Mouse (Mus musculus) liver, embryonic 16.5 days (tissue): ENCODE measurements at regions not wholly inside any gene's neighbourhood (a gene's known extent, or its start where the extent isn't known, plus 50 kb on each side); places are given as distances from the start of the nearest gene placed in this dataset.

Experiments
- ATAC-seq: fragments of 200-750 bp; cut with Nextera tagmentation; 2 replicates; pipeline ENCODE4 v1.8.0; 2017; ENCODE audit warnings: low read depth, mild to moderate bottlenecking, moderate number of reproducible peaks, moderate library complexity
- H3K27ac ChIP-seq: fragments of 300-500 bp; sonication (generic); 2 replicates; pipeline ENCODE4 v1.5.1; 2014; ENCODE audit warnings: mild to moderate bottlenecking, low read length
- H3K27me3 ChIP-seq: fragments of 300-500 bp; sonication (generic); 2 replicates; pipeline ENCODE4 v1.6.1; 2014; ENCODE audit warnings: low read depth, low read length, mixed read lengths; ENCODE audit not compliant: control insufficient read depth, insufficient read depth
- H3K36me3 ChIP-seq: fragments of 300-500 bp; sonication (generic); 2 replicates; pipeline ENCODE4 v1.6.1; 2014; ENCODE audit warnings: mild to moderate bottlenecking; ENCODE audit not compliant: control insufficient read depth, insufficient read depth
- H3K4me1 ChIP-seq: fragments of 300-500 bp; sonication (generic); 2 replicates; pipeline ENCODE4 v1.6.1; 2014; ENCODE audit warnings: low read depth, low read length, mixed read lengths; ENCODE audit not compliant: control insufficient read depth
- H3K4me2 ChIP-seq: fragments of 300-500 bp; sonication (generic); 2 replicates; pipeline ENCODE4 v1.6.1; 2014; ENCODE audit warnings: low read depth, low read length, mixed read lengths
- H3K4me3 ChIP-seq: fragments of 300-500 bp; sonication (generic); 2 replicates; pipeline ENCODE4 v1.5.1; 2014; ENCODE audit warnings: low read depth, mild to moderate bottlenecking, low read length
- H3K9ac ChIP-seq: fragments of 300-500 bp; sonication (generic); 2 replicates; pipeline ENCODE4 v1.6.1; 2014; ENCODE audit warnings: low read depth, low read length
- H3K9me3 ChIP-seq: fragments of 300-500 bp; sonication (generic); replicated peaks from 2 replicates; pipeline ENCODE4 v1.6.1; 2016; ENCODE audit warnings: low read length; ENCODE audit not compliant: control insufficient read depth
- WGBS: fragments of 180-500 bp; shearing (Covaris S2); extraction: QIAGEN DNeasy Blood & Tissue Kit; methylation state at CpG from one replicate; pipeline ENCODE4 v1.1.7; 2014; ENCODE audit not compliant: insufficient replicate concordance; 5-methylcytosine and 5-hydroxymethylcytosine counted together

DNA sequence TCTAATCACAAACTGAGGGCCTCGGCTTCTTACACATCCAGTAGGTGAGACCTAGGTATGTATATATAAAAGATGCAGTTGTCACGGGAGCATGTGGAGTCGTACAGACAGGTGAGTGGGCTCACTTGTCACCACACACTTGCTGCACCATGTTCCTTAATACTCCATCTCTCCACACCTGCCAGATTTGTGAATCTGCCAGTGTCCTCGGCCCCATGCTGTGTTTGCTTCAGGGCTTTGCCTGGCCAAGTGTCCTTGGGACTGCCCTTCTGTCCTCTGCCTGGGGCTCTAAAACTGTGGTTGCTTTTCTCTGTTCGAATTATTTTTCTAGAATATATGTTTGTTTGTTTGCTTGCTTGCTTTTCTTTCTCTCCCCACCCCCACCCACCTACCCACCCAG is 126.0 kb upstream of the Syt13 start:
- Histone ChIP-seq H3K36me3 (no peaks in the 10 kb centered on the region), H3K27ac (no peak overlapping the region), H3K27me3 (no peaks in the 10 kb centered on the region), H3K4me2 (no peak overlapping the region), H3K9ac (no peak overlapping the region), H3K4me3 (no peak overlapping the region), H3K9me3 (no peaks in the 10 kb centered on the region), H3K4me1 (no peaks in the 10 kb centered on the region)
- ATAC-seq, result no peak
- 69% methylated on average over 5 of the region's 5 CpGs for whole genome bisulfite sequencing

GRCm38 (mm10) chr2:92790374-92790773 is 124.5 kb upstream of the Syt13 start:
- no peaks in the 10 kb centered on the region for H3K36me3 ChIP-seq
- WGBS, result 66% methylated on average over 2 of the region's 2 CpGs

GRCm38 (mm10) chr2:92799770-92800169 is 115.1 kb upstream of the Syt13 start:
- no peak overlapping the region for H3K9ac ChIP-seq
- 71% methylated on average over 4 of the region's 4 CpGs for WGBS
- no peak for ATAC-seq

More at GRCm38 (mm10) chr2:92790374-92790773, 124.5 kb upstream of the Syt13 start:
- Histone ChIP-seq H3K4me3 (no peak overlapping the region), H3K4me1 (no peaks in the 10 kb centered on the region), H3K9me3 (no peaks in the 10 kb centered on the region), H3K4me2 (no peak overlapping the region), H3K27me3 (no peaks in the 10 kb centered on the region), H3K9ac (no peak overlapping the region), H3K27ac (no peak overlapping the region)
- no peak for ATAC-seq

DNA sequence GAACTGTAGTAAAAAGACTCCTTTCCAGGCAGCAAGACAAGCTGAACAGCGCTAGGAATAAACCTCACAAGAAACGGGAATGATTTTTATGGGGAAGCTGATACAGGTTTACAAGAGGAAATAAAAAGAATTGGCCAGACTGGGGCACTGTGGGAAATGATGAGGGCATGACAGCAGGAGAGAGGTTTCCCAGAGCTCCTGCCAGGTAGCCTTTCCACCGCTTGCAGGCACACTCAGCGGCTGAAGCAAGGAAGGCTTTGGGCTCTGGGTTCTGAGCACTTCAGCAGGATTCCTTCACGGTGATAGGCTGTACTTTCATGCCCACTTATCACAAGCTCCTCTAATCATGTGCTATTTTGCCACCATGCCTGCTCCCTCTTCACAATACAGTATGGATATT is 114.2 kb upstream of the Syt13 start:
- no peak overlapping the region for H3K9ac ChIP-seq
- WGBS, result 53% methylated on average over 5 of the region's 5 CpGs
- H3K36me3 ChIP-seq, result no peaks in the 10 kb centered on the region
- no peak overlapping the region for H3K4me3 ChIP-seq
- H3K9me3 ChIP-seq, result no peaks in the 10 kb centered on the region
- no peak overlapping the region for H3K27ac ChIP-seq
- H3K27me3 ChIP-seq, result no peaks in the 10 kb centered on the region
- no peak overlapping the region for H3K4me2 ChIP-seq
- no peaks in the 10 kb centered on the region for H3K4me1 ChIP-seq
- ATAC-seq, result no peak

More at GRCm38 (mm10) chr2:92799770-92800169, 115.1 kb upstream of the Syt13 start:
- Histone ChIP-seq H3K36me3 (no peaks in the 10 kb centered on the region), H3K4me2 (no peak overlapping the region), H3K4me3 (no peak overlapping the region), H3K27me3 (no peaks in the 10 kb centered on the region), H3K9me3 (no peaks in the 10 kb centered on the region), H3K27ac (no peak overlapping the region), H3K4me1 (no peaks in the 10 kb centered on the region)

GRCm38 (mm10) chr2:92804916-92805315 is 110.0 kb upstream of the Syt13 start:
- WGBS, result 55% methylated on average over 1 of the region's 1 CpGs
- H3K4me1 ChIP-seq, result no peaks in the 10 kb centered on the region
- no peak overlapping the region for H3K27ac ChIP-seq
- H3K4me2 ChIP-seq, result no peak overlapping the region
- no peak overlapping the region for H3K9ac ChIP-seq
- ATAC-seq, result no peak
- no peaks in the 10 kb centered on the region for H3K27me3 ChIP-seq
- no peaks in the 10 kb centered on the region for H3K9me3 ChIP-seq
- H3K36me3 ChIP-seq, result no peaks in the 10 kb centered on the region
- H3K4me3 ChIP-seq, result no peak overlapping the region

- Histone ChIP-seq H3K9ac (no peak overlapping the region), H3K4me3 (no peak overlapping the region), H3K27ac (no peak overlapping the region), H3K4me2 (no peak overlapping the region), H3K36me3 (no peaks in the 10 kb centered on the region), H3K27me3 (no peaks in the 10 kb centered on the region), H3K4me1 (no peaks in the 10 kb centered on the region), H3K9me3 (no peaks in the 10 kb centered on the region)
- 28% methylated on average over 4 of the region's 4 CpGs for WGBS
- no peak for ATAC-seq
Measured at GRCm38 (mm10) chr2:92805761-92806160, 109.1 kb upstream of the Syt13 start.

GRCm38 (mm10) chr2:92806481-92807195 is 108.3 kb upstream of the Syt13 start:
- no peaks in the 10 kb centered on the region for H3K4me1 ChIP-seq
- H3K4me3 ChIP-seq, result no peak overlapping the region
- H3K27me3 ChIP-seq, result no peaks in the 10 kb centered on the region
- no peak overlapping the region for H3K4me2 ChIP-seq
- no peak for ATAC-seq
- 22% methylated on average over 6 of the region's 7 CpGs for WGBS
- H3K27ac ChIP-seq, result no peak overlapping the region
- H3K9me3 ChIP-seq, result no peaks in the 10 kb centered on the region
- H3K9ac ChIP-seq, result no peak overlapping the region
- no peaks in the 10 kb centered on the region for H3K36me3 ChIP-seq

DNA sequence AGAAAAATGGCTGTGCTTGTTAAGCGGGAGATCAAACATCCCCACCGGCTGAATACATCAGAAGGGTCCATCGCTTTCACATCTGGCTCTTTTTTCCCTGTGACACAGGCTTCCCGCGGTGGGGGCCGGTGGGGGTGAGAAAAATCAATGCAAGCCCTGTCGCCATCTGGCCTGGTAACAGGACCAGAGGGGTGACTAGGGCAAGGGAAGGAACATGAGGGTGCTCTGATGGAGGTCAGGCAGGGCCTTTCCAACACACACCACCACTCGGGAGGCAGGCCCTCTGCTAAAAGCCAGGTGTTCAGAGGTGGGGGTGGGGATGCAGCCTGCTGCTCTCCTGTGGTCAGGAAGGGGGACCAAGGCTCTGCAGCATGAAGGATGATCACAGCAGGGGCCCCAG is 107.5 kb upstream of the Syt13 start:
- Histone ChIP-seq H3K27ac (no peak overlapping the region), H3K9ac (no peak overlapping the region), H3K36me3 (no peaks in the 10 kb centered on the region), H3K27me3 (no peaks in the 10 kb centered on the region), H3K4me2 (no peak overlapping the region), H3K4me1 (no peaks in the 10 kb centered on the region), H3K4me3 (no peak overlapping the region), H3K9me3 (no peaks in the 10 kb centered on the region)
- 17% methylated on average over 8 of the region's 8 CpGs for WGBS
- ATAC-seq, result no peak

GRCm38 (mm10) chr2:92808121-92808520 is 106.8 kb upstream of the Syt13 start:
- Histone ChIP-seq H3K9me3 (no peaks in the 10 kb centered on the region), H3K4me3 (no peak overlapping the region), H3K4me1 (no peaks in the 10 kb centered on the region), H3K36me3 (no peaks in the 10 kb centered on the region), H3K27ac (no peak overlapping the region), H3K27me3 (no peaks in the 10 kb centered on the region), H3K4me2 (no peak overlapping the region), H3K9ac (no peak overlapping the region)
- ATAC-seq, result no peak
- 49% methylated on average over 4 of the region's 4 CpGs for WGBS
